In genomic region chr8:124393927-124394326, GRCm38 (mm10) we compare ENCODE assay signal across 9 mouse cellular contexts. TPM values are rescaled to one million over a fixed set of nuclear protein-coding genes. Genes with fewer than 3 reads are reported as not detected.
DNase-seq lines count a peak whose midpoint lies in the region; ATAC-seq and TF ChIP-seq lines count a peak whose summit lies in the region.
"Had no signal": no experiment of that assay in that cellular context is flagged by ENCODE, and none has a peak within 500 bp of the region (broad histone marks: within the 10 kb centered on the region; RNA-seq: fewer than 3 reads in every experiment).

No protein-coding gene starts in this region.

- no peaks in the 10 kb centered on the region for H3K4me1 ChIP-seq in hindbrain, embryonic 11.5 days (replicated peaks; ENCODE audit: control insufficient read depth, insufficient read depth, low read length)

- no peak overlapping the region for H3K4me2 ChIP-seq in hindbrain, embryonic 11.5 days (replicated peaks; ENCODE audit: low read depth, low read length)
- H3K4me2 ChIP-seq: hindbrain, embryonic 13.5 days had no signal

- no peak overlapping the region for H3K9ac ChIP-seq in hindbrain, embryonic 11.5 days (ENCODE audit: low read depth, low read length)
- H3K9ac ChIP-seq: hindbrain, embryonic 13.5 days had no signal

- no peak for DNase-seq in left cerebral cortex, adult 2 months (ENCODE audit: extremely low spot score in 1 of 2, low spot score in 2 of 2)
- no peak for DNase-seq in left cerebral cortex, postnatal 36 days (ENCODE audit: low spot score in 2 of 2)
- DNase-seq in 3T3-L1 (ENCODE audit: low read depth, low spot score) (peak; percentile 16), 416B (ENCODE audit: low read depth) (peak; percentile 27)
- DNase-seq in c-Kit-positive CD71-positive TER-119-positive erythroid progenitor cells, embryonic 14.5 days (ENCODE audit: low spot score) = peak; percentile 9
- no peak for DNase-seq in hindbrain, embryonic 11.5 days (ENCODE audit: low spot score)
- no peak for DNase-seq in urinary bladder, adult 18-20 months (ENCODE audit: low spot score in 2 of 2)

- no peaks in the 10 kb centered on the region for H3K36me3 ChIP-seq in hindbrain, embryonic 11.5 days (ENCODE audit: control insufficient read depth, insufficient read depth, low read length)
- H3K36me3 ChIP-seq: hindbrain, embryonic 13.5 days had no signal

- no peaks in the 10 kb centered on the region for H3K27me3 ChIP-seq in hindbrain, embryonic 11.5 days (ENCODE audit: control insufficient read depth, insufficient read depth, low read length)
- H3K27me3 ChIP-seq: hindbrain, embryonic 13.5 days had no signal

- ATAC-seq in hindbrain, embryonic 11.5 days (ENCODE audit: low FRiP score) = no peak

- no peaks in the 10 kb centered on the region for H3K9me3 ChIP-seq in hindbrain, embryonic 11.5 days (ENCODE audit: control insufficient read depth, low read length)
- H3K9me3 ChIP-seq: hindbrain, embryonic 13.5 days had no signal

- no peak overlapping the region for H3K4me3 ChIP-seq in left cerebral cortex, adult 2 months
- no peak overlapping the region for H3K4me3 ChIP-seq in hindbrain, embryonic 11.5 days (ENCODE audit: low read depth, low read length)
- H3K4me3 ChIP-seq: hindbrain, embryonic 13.5 days; myocyte had no signal

- H3K27ac ChIP-seq in left cerebral cortex, adult 2 months = peak overlapping the region; percentile 93; the same call in 1 of the 2 replicates
- H3K27ac ChIP-seq in hindbrain, embryonic 11.5 days (ENCODE audit: low read depth, low read length) = no peak overlapping the region
- H3K27ac ChIP-seq: hindbrain, embryonic 13.5 days had no signal

- 80% methylated on average over 4 of the region's 4 CpGs for WGBS in hindbrain, embryonic 11.5 days

- intact Hi-C loops in left cerebral cortex, adult 2 months (cut with DNase I) = no loop called here
- intact Hi-C loops in left cerebral cortex, postnatal 36 days (cut with DNase I) = no loop called here

- peak; percentile 54 for TF ChIP-seq CTCF in left cerebral cortex, adult 2 months (IDR thresholded peaks at IDR 0.05)

RNA-seq across cellular contexts. Expression of gene Pgbd5, which starts 45.5 kb away (rescaled TPM):
- total RNA-seq in left cerebral cortex, adult 2 months (2021) = 100 to 1,000 TPM; 208 to 221 TPM
- 100 to 1,000 TPM; 211 to 220 TPM for total RNA-seq in left cerebral cortex, postnatal 36 days (2021)
- 5.0 and 5.3 TPM in 2 replicates for polyA plus RNA-seq in hindbrain, embryonic 11.5 days (2014; fragmentation: Nextera tagmentation; extraction: Ambion mirVana)

Comparison
In these comparisons a context has a peak if more than half of its experiments do, and no peak if none do; other contexts are left out.
1. DNase-seq: peak in 3T3-L1 (single experiment), 416B (single experiment) and c-Kit-positive CD71-positive TER-119-positive erythroid progenitor cells, embryonic 14.5 days (single experiment); none in left cerebral cortex, adult 2 months (0 of 2), left cerebral cortex, postnatal 36 days (0 of 2), hindbrain, embryonic 11.5 days (single experiment) and urinary bladder, adult 18-20 months (0 of 2).